Mouse (Mus musculus) 416B (cell line): ENCODE measurements around the gene Trmt10a.
A peak's percentile ranks its signal among the peaks of the same experiment; 100 is the strongest.
"Not testable (repeated sequence)": the region's sequence is repeated elsewhere in the genome, so short reads cannot be mapped to it uniquely, and the experiment has no call there.

Experiments used
- DNase-seq: peaks from one replicate; pipeline ENCODE4 v3.0.0; 2011; ENCODE audit warnings: low read depth

The Trmt10a gene

DNA sequence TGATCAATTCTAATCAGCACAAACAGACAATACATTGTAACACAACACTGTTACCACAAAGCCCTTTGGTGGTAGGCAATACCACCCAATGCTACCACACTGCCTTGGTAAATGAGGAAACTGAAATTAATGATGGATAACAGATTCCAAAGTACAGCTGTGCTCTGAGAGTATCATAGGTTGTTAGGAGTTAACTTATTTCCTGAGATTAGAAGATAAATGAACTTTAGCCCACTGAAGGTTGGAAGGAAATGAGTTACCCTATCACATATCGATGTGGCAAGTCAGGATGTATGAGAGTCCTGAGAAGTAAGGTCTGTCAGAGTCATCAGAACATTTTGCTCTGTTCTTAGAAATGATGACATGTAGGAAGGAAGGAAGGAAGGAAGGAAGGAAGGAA, 8.7 kb upstream of the Trmt10a start:
- peak; percentile 54 for DNase-seq

DNA sequence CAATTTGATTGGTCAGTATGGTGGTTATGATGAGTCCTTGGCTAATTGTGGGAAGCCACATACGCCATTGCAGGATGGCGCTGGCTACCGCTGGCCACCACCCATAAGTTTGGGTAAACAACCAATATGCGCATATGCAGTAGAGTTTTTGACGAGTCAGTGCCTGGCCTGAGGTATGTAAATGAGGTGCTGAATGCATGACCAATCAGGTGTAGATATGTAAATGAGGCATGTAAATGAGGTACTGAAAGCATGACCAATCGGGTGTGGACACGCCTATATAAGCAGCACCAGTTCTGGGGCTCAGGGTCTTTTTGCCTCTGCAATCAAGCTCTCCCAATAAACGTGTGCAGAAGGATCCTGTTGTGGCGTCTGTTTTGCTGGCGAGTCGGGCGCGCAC, 5.1 kb upstream of the Trmt10a start:
- not testable (repeated sequence) for DNase-seq

DNA sequence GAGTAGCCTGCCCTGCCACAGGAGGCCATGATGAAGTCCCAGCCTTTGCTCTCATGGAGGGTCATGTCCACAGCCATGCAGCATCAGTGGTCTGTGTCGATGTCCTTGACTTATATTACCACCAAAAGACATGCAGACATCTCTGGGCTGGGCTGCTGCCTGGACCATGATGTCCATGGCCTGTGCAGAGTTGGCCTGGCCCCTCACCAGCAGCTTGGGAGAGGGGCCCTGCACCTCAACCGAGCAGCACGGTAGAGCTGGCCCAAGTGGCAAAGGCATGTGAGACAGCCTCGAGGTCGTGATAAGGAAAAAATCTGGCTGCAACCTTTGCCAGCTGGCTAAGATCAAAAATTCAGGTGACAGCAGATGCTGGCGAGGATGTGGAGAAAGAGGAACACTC, 3.6 kb upstream of the Trmt10a start:
- no peak for DNase-seq

DNA sequence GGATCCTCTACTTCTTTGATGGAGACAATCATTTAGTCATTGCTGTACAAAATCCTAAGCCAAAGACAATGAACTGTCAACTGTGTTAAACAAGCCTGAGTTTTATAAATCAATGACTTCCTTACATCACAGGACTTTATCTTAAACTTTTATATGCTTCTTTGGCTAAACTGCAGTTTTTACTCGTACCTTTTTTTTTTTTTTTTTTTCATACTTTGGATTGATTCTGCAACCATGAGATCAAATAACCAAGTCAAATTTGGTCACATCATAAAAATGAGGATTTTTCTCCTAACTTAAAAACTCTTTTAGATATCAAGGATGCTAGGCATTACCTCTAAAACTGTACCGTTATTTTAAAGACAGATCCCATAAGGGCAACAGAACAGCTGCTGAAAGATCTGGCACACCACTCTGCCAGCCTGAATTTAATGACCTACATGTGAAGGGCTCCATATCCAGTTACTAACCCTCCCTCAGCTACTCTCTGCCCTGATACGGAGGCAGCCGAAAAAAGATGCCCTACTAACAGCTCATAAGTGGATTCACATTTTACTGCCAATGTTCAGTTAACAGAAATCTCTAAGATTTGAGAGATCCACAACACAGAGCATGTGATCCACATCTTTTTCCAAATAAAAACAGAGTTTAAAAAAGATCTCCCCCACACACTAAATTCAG, 1.1 kb upstream of the Trmt10a start:
- DNase-seq, result peak; percentile 56

DNA sequence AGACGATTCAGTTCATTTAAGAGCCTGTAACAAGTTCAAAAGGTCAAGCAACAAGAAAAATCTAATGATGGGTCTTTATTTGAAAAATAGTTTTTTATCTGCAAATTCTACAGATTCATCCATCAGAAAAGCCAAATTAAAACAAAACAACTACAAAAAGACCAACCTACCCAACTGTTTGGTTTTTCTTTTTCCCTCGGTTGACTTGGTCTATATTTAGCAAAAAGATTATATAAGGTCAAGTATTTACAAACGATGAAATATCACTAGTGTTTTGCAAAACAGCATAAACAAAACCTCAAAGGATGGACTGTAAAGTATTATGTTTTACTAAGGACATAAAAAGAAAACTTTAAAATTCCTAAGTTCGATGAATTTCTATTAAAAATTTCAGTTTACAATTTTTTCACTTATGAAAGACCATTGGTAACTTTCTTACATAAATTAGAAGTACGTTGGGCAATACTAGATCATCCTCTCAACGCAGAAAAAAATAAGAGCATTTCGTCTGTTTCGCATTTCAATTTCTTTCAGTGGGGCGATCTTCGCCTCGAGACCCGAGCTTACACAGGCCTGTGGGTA, 424 bp upstream of the Trmt10a start:
- no peak for DNase-seq

DNA sequence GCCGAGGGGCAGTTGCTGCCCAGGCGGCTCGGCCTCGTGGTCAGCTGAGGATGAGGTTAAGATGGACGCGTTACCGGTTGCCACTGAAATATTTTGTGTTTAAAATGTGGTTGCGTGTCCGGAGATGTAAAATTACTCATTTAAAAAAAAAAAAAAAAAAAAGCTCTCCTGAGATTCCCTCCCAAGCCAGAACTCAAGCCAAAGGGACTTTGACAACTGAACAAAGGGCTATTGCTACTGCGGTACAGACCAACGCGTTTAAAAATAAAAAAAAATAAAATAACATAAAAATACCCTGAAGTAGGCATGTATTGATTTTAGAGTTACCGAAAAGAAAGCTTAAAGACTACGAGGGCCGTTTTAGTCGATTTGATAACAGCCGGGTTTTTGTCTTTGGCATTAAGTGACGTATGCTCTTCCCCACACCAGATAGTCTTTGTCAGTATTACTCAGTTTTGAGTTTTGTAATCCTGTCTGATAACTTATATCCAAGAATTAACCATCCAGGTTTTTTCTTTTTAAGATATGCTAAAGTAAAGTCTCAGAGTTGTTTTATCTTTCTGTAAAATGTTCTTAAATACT, 903 bp downstream of the Trmt10a start:
- no peak for DNase-seq

DNA sequence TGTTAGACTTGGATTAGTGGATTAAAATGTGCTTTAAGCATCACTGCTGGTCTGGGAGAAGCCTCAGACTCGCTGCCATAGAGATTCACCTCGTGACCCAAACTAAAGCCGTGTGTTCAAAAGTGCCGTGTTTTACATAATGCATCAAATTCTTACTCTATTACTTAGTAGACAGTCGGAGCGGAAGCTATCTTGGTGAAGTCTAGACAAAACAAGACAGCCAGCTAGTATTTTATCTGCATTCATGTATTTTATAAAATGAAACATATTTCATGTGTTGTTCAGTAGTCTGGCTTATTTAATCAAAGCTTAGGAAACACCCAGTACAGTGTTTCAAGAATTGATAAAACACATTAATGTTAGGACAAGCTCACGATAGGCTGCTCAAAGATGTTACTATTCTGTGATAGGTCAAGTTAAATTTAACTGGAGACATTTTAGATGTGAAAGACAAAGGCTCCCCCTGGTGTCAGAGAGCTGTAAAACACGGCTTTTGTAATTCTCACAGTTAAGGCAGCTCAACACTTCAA, 1.5 kb downstream of the Trmt10a start, which contains the start of gene Mttp:
Gene Mttp, minus strand, starts transcription at position 327 of the 530 bp plus-strand sequence.
- peak; percentile 95 for DNase-seq

DNA sequence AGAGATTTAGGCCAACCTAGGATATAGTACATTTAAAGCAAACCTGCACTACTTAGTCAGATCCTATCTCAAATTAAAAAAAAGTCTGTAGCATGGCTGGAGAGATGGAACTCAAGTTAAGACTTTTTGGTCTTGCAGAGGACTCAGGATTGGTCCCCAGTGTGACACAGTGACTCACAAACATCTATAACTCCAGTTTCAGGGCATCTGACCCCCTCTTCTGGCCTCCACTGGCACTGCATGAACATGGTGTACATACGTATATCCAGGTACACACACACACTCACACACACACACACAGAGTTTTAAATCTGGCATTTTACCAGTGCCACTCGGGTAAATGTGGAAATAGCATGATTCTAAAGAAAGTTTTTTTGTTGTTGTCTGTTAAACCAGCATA, 5.6 kb downstream of the Trmt10a start:
- peak; percentile 36 for DNase-seq

DNA sequence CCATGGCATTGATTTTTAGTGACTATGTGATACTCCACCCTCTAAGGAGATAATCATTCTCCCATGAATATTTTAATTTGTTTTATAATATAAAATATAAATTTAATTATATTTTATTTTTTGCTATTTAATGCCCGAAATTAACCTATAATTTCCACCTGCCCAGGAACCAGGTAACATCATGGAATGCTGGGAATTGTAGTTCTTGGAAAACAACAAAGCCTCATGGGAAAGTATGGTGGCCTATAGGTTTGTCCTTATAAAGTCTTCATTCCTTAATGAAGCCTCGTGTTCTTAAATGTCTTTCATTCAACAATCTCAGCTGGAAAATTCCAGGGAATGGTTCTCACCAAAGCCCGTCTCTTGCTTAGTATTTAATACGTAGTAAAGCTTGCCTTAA, 11.8 kb downstream of the Trmt10a start:
- no peak for DNase-seq

DNA sequence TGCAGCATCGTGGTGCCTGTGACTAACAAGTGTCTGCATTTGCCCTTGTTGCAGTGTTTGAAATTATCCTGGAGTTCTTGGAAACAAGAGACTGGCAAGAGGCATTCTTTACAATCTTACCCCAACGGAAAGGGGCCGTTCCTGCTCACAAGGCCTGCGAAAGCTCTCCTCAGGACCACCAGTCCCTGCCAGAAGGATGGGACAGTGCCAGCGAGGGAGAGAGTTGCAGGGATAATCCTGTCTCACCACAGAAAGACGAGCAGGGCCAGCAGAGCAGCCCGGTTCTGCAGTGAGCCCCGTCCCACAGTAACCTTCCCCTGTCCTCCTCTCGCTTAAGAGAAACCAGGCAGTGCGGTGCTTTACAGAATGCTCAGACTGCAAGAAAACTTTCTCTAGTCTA, 13.4 kb downstream of the Trmt10a start:
- no peak for DNase-seq

DNA sequence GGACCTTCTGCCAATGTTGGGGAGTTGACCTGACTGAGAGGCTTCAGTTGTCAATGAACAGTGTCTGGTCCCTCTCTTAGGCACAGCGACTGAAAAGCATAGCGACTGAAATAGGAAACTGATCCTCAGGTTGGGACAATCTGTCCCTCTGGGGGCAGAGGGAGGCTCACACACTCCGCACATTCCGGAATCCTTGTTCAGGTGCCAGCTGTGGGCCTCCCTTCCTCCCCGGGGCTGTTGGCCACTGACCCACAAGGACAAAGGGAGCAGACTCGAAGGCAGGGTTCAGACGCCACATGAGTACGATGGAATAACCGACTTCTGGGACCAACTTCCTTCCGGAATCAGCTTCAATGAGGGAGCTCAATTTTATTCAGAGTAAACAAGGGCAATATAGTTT, 18.4 kb downstream of the Trmt10a start:
- no peak for DNase-seq

DNA sequence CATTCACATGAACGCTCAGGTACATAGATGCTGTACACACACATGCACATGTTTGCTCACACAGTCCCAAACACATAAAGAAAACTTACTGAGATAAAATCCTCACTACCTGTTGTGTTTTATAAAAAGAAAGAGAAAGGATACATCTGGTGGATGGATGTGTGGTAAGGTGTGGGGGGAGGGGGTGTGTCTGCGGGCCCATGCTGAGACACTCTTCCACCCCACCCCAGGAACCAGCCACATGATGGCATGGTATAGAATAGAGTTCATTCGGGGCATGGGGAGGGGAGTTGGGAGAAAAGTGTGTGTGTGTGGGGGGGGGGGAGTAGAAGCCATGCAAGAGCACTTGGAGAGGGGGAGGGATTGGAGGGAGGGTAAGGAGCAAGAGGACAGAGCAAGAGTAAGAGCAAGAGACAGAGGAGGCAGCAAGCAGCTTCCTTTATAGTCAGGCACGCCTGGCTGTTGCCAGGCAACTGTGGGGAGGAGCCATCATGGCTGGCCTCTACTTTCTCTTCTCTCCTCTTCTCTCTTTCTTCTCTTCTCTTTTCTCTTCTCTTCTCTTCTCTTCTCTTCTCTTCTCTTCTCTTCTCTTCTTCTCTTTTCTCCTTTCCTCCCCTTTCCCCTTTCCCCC, 19.4 kb downstream of the Trmt10a start:
- DNase-seq, result peak; percentile 15

DNA sequence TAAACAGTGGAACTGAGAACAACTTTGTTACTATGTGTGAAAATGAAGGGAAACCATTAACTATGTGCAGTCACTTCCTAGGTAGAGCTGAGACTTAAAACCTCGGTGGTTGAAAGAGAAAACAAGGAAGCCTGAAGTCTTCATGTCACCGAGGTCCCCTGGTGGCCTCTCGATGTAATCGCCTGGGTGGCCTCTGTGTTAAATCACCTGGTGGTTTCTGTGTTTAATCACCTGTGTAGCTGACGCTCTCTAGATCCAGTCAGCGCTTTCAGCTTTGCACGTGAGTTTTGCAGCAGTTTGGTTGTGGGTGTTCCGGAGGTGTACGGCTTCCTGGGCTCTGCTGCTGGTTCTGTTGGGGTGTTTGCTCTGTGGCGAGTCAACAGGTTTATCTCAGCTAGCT, 30.0 kb downstream of the Trmt10a start:
- peak; percentile 21 for DNase-seq

DNA sequence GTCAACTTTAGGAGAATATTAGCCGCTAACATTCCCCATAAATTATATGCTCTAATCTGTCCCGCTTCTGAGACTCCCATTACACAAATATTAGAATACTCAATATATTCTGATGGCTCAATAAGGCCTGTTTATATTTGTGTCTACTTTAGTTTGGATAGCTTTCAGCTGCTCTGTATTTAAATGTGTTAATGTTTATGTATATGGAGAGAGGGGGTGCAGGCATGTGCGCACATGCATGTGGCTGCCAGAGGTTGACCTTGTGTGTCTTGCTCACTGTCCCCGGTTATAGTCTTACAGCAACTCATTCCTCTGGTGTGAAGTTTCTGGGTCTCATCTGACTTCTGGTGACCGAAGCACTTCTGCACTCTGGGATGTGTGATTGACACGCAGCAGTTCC, 32.3 kb downstream of the Trmt10a start:
- no peak for DNase-seq

DNA sequence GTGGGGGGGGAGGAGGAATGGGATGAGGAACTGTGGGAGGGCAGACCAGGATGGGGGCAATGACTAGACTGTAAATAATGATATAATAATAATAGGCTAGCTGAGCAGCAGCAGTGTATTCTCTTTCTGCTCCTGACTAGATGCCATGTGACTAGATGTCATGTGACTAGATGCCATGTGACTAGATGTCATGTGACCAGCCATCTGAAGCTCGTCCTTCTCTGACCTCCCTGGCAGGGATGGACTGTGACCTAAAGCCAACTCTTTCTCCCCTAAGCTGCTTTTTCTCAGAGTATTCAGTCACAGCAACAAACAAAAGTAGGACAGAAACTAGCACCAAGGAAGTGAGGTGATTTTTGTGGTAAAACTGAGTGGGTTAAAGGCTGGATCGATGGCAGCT, 38.8 kb downstream of the Trmt10a start:
- no peak for DNase-seq

DNA sequence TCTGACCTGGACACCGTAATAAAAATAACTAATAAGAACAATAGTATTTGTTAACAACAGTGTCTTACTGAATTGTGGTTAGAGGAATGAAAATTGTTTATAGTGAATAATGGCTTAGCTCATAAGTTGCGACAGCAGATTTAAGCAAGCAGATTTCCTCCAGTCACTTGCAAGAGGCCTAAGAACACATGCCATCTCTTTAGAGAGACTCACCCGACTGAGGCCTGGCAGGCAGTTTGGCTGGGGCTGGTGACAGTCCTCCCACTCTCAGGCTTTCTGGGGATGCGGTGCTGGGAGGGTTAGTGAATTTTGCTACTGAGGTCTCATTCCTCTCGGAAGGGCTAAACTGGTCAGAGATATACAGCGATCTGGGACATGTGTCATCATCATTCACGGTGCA, 40.1 kb downstream of the Trmt10a start:
- no peak for DNase-seq

DNA sequence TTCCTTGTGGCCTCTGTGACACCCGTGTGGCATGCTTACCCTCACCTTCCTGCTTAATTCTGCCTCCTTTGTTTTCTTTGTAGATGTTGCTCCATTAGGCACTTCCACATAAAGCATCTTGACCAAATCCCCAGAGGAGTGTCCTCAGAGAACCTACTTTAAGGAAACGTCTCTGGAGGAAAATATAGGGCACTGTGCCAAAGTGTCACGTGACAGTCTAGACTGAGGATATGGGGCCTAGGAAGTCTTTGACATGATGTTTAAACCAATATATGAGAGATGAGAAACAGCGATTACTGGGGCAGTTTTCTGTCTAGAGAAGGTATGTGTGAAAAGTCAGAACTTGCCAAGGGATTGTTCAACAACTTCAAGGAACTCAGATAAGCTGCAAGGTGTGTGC, 42.0 kb downstream of the Trmt10a start:
- no peak for DNase-seq

DNA sequence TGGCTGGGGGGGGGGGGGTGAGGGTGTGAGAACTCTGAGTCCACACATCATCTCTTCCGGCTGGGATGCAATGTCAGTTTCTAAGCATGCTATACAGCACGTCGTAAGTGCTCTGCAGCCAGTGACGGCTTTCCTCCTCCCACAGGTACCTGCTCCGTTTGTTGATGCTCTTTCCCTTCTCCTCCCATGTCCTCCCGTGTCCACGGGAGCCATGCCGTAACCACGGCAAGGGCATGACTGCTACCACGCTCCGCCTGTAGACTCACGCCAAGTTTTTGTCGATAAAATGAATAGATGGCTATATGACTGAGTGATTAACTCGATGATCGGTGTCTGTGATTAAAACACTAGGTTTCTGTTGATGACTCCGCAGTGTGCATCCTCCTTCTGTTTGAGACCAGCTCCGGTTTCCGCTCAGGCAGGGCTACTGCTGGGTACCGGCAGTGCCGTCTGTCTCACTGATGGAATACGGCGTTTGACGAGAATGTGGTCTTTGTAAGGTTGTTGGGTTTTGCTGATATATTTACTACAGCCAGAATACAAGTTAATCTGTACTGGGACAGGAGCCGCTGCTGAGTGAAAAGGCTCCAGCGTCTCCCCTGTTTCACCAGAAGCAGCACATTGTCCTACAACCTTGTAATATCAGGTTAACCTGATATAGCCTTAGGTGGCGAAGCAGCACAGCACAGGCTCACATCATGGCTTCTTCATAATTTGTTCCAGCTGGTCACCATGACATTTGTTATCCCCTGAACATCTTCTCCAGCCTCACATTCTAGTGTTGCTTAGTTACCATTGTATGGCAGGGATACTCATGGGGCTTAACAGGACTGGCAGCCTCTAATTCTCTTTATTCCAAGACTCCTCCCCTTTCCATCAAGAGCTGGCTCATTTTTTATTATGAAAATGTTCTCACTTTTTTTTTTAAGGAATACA, 43.0 kb downstream of the Trmt10a start:
- DNase-seq, result no peak

DNA sequence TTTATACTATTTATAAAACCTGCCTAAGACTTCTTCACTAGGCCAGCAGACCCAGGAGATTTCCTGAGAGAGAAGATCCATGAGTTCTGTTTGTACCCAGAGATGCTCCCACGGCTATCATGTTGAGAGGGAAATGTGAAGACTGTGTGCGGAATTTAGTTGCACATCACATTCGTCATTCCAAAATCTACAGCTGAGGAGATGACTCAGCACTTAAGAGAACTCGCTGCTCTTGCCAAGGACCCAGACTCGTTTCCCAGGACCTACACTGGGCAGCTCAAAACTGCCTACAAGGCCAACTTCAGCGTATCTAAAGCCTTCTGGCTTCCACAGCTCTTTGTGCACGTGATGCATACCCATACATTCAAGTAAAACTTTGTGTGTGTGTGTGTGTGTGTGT, 49.0 kb downstream of the Trmt10a start:
- peak; percentile 16 for DNase-seq

DNA sequence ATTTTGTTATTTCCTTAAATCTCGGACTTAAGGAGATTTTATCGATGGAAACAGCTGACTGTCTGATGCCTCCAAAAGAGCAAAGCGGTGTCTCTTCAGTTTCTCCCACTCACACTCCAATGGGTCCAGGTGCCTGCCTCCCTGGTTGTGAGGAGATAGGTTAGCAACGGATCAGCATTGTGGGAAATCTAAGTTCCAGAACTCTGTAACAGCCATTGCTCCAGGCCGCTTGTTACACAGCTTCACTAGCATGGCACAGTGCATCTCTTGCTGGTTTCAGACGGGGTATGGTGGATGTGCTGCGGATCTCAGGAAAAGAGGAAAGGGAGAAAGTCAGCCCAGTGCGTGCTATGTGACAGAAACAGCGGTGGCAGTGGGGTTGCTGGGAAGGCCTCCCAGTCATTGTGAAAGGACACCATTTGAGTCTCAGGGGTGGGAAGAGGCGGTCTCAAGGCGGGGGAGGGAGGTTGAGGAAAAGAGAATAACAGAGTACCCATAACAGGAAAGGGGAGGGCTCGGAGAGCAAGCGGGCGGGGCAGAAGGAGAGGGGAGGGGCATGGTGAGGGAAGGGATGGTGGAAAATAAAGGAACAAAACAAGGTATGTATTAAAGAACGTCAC, 50.5 kb downstream of the Trmt10a start, which contains the start of gene 4930579F01Rik:
Gene 4930579F01Rik, minus strand, starts transcription at position 143 of the 620 bp plus-strand sequence.
- DNase-seq, result no peak

DNA sequence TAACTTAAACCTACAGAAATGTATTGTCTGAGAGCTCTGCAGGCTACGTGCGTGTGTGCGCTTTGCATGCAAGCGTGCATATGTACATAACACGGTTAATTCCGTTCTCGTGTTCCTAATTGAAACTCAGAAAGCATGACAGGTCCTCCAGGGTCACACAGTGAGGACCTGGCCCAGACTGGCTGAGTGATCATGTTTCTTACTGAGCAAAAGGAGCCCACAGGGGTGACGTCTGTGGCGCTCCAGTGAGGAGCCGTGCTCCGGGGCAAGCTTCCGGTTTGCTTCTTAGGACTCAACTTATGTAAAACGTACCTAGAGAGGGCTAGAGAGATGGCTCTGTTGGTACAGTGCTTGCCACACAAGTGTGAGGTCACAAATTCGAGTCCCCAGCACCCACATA, 53.8 kb downstream of the Trmt10a start:
- no peak for DNase-seq
